Mouse (Mus musculus) CH12.LX (cell line): Measurements from ENCODE around the gene Atmin. TPM values are rescaled to one million over a fixed set of nuclear protein-coding genes. Genes with fewer than 3 reads are reported as not detected.

Source experiments
- DNase-seq: peaks from one replicate; pipeline ENCODE4 v3.0.0-alpha.2; 2013; ENCODE audit errors: extremely low read depth
- H3K27ac ChIP-seq: 2 replicates; pipeline ENCODE4 v1.5.1; 2012; ENCODE audit warnings: low read depth, mild to moderate bottlenecking, control low read depth, moderate library complexity; ENCODE audit not compliant: insufficient read depth
- H3K27me3 ChIP-seq: replicated peaks from 2 replicates; pipeline ENCODE3; 2012; ENCODE audit warnings: inconsistent platforms
- H3K36me3 ChIP-seq, 2 experiments: replicated peaks in 1 of 2; 2 replicates each; pipeline versions ENCODE3 to v1.6.1; 2012; ENCODE audit warnings: inconsistent platforms in 1 of 2, low read length in 1 of 2, mild to moderate bottlenecking in 1 of 2, mixed read lengths in 1 of 2, moderate library complexity in 1 of 2; ENCODE audit not compliant: control insufficient read depth in 1 of 2, insufficient read depth in 1 of 2
- H3K4me1 ChIP-seq, 2 experiments: 2 replicates each; pipeline ENCODE4 v1.6.1; 2012; ENCODE audit warnings: inconsistent platforms in 1 of 2, moderate library complexity in 1 of 2; ENCODE audit not compliant: insufficient read depth in 2 of 2, control insufficient read depth in 1 of 2
- H3K4me2 ChIP-seq: 2 replicates; pipeline ENCODE4 v1.6.1; 2012; ENCODE audit warnings: low read depth, mild to moderate bottlenecking, control low read depth; ENCODE audit not compliant: poor library complexity, insufficient read depth, severe bottlenecking
- H3K4me3 ChIP-seq, 3 experiments: fragments of 150-350 bp in 1 of 3; sonication (generic) in 1 of 3; replicated peaks in 1 of 3; 2 replicates each; pipeline versions ENCODE3 to v1.5.1; 2011 to 2012; ENCODE audit warnings: low read depth in 2 of 3, low read length in 2 of 3, mild to moderate bottlenecking in 2 of 3, moderate library complexity in 2 of 3, control low read depth in 1 of 3, improper control_type of control experiment in 1 of 3, inconsistent platforms in 1 of 3, mixed read lengths in 1 of 3; ENCODE audit not compliant: poor library complexity in 1 of 3
- H3K79me2 ChIP-seq: replicated peaks from 2 replicates; pipeline ENCODE4 v1.6.1; 2012; ENCODE audit warnings: mild to moderate bottlenecking, moderate library complexity; ENCODE audit not compliant: control insufficient read depth, poor library complexity, insufficient read depth, severe bottlenecking; ENCODE audit errors: extremely low read depth
- H3K9ac ChIP-seq: 2 replicates; pipeline ENCODE4 v1.6.1; 2012; ENCODE audit warnings: low read depth, mild to moderate bottlenecking, control low read depth, moderate library complexity; ENCODE audit not compliant: insufficient read depth
- H3K9me3 ChIP-seq: replicated peaks from 2 replicates; pipeline ENCODE3; 2012; ENCODE audit warnings: low read length, inconsistent platforms, mixed read lengths
- ELF1 ChIP-seq: IDR thresholded peaks from 2 replicates; pipeline ENCODE4 v1.6.1; 2014; ENCODE audit warnings: low read depth, mild to moderate bottlenecking, inconsistent platforms, low read length, improper control_type of control experiment
- ETS1 ChIP-seq: conservative IDR thresholded peaks from 2 replicates; pipeline ENCODE4 v1.6.1; 2012; ENCODE audit warnings: low read depth, mild to moderate bottlenecking, inconsistent platforms, low read length, improper control_type of control experiment, moderate library complexity
- JUN ChIP-seq: IDR thresholded peaks from 2 replicates; pipeline ENCODE4 v1.6.1; 2011; ENCODE audit warnings: low read depth, mild to moderate bottlenecking, low read length, improper control_type of control experiment, moderate library complexity; ENCODE audit not compliant: insufficient read depth
- MAFK ChIP-seq: IDR thresholded peaks from 2 replicates; pipeline ENCODE4 v1.6.1; 2011; ENCODE audit warnings: low read length, improper control_type of control experiment; ENCODE audit not compliant: insufficient replicate concordance
- NRF1 ChIP-seq: IDR thresholded peaks from 2 replicates; pipeline ENCODE4 v1.6.1; 2014; ENCODE audit warnings: low read depth, mild to moderate bottlenecking, inconsistent platforms, low read length, improper control_type of control experiment, moderate library complexity
- POLR2A ChIP-seq: IDR thresholded peaks from 2 replicates; pipeline ENCODE4 v1.6.1; 2011; ENCODE audit warnings: low read depth, mild to moderate bottlenecking, improper control_type of control experiment, low read length
- RAD21 ChIP-seq: IDR thresholded peaks from 2 replicates; pipeline ENCODE4 v1.6.1; 2011; ENCODE audit warnings: low read depth, mild to moderate bottlenecking, low read length, improper control_type of control experiment, moderate library complexity
- RCOR1 ChIP-seq: conservative IDR thresholded peaks from 2 replicates; pipeline ENCODE4 v1.6.1; 2012; ENCODE audit warnings: low read depth, mild to moderate bottlenecking, inconsistent platforms, low read length, improper control_type of control experiment
- TBP ChIP-seq: conservative IDR thresholded peaks from 2 replicates; pipeline ENCODE4 v1.6.1; 2011; ENCODE audit warnings: low read depth, low read length, improper control_type of control experiment
- ZMIZ1 ChIP-seq: IDR thresholded peaks from 2 replicates; pipeline ENCODE4 v1.6.1; 2012; ENCODE audit warnings: low read depth, mild to moderate bottlenecking, inconsistent platforms, low read length, improper control_type of control experiment
- dilution Hi-C: fragments of 300-500 bp; cut with MboI; formaldehyde crosslinking; loops from 2 replicates; pipeline ENCODE4 v1.14.3; 2020; ENCODE audit warnings: low sequenced_read_pairs; ENCODE audit not compliant: extremely low pct_unique_long_range_greater_than_20kb, extremely low pct_ligation_motif_present
- in situ Hi-C: fragments of 300-500 bp; cut with MboI; formaldehyde crosslinking; loops from 3 replicates; pipeline ENCODE4 v1.14.3; 2019; ENCODE audit warnings: low sequenced_read_pairs, low pct_ligation_motif_present, low pct_unique_long_range_greater_than_20kb, mixed read lengths
- polyA plus RNA-seq: library from polyadenylated mRNA; unstranded; fragments of >175 nt; gene quantifications from 2 replicates; pipeline ENCODE4 v1.2.1, GENCODE M21; 2012; ENCODE audit warnings: low read depth; ENCODE audit not compliant: insufficient read length
- total RNA-seq, 2 experiments: library from RNA; depleted of rRNA; stranded (reverse); fragments of 300-350 nt in 1 of 2; fragments of >200 nt in 1 of 2; gene quantifications; 2 replicates each; pipeline ENCODE4 v1.2.3; 2012 to 2014

The Atmin gene
- total and polyA plus RNA-seq, 3 experiments: 9.3 to 22.0 (median 14.8) TPM

DNA sequence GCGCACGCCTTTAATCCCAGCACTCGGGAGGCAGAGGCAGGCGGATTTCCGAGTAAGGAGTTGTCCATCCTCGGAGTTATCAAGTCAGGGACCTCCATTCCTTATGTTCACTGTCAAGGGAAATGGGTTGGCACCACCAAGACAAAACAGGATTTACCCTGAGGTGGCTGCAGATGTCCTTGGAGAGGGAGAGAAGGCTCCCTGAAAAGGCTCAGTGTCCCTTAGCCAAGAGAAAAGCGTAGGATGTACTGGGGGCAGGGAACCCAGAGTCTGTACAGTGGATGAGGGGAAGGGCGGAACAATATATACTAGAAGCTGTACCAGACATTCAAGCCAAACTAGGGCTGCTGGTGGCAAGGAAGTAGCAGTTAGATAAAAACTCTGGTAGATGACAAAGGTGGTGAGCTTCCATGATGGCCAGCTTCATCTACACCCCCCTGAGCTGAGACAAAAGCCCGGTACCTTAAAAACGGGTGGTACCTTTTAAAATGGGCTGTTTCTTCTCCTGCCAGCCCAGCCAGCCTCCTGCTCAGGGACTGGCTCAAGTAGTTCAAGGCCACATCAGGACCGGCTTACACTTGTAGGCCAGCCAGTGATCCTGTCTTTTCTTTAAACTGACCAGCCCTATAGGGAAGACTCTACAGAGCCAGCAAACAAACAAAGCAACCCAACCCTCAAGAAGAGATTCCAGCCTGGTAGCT, 51.0 kb downstream of the Atmin start:
- DNase-seq: no peak
- Histone ChIP-seq H3K9me3 (no peaks in the 10 kb centered on the region), H3K27ac (no peak overlapping the region), H3K4me3 (no peak overlapping the region), H3K27me3 (peaks cover 11% of the 10 kb centered on the region), H3K9ac (no peak overlapping the region), H3K4me1 (peaks cover 0 to 22% of the 10 kb centered on the region in 2 experiments; a peak in 2 of 4 replicates), H3K4me2 (peak overlapping the region; percentile 85; the same call in 1 of the 2 replicates), H3K79me2 (peaks cover 3% of the 10 kb centered on the region; the same call in 1 of the 2 replicates), H3K36me3 (peaks cover 0 to 16% of the 10 kb centered on the region in 2 experiments)
- in situ Hi-C loops (loop anchor here (5.0 to 10.0 kb wide), 2 partner anchors 72 to 481 kb away; partner anchors contain the start of genes Cenpn and Cmc2), dilution Hi-C loops (no loop called here)
- TF ChIP-seq MAFK: no peak
- no peak for TF ChIP-seq TBP
- TF ChIP-seq ETS1: no peak
- TF ChIP-seq JUN: no peak
- no peak for TF ChIP-seq NRF1
- TF ChIP-seq RAD21: no peak
- TF ChIP-seq RCOR1: no peak
- no peak for TF ChIP-seq POLR2A
- no peak for TF ChIP-seq ELF1
- no peak for TF ChIP-seq ZMIZ1

Other genes starting within 250 kb of the Atmin start
- 6.7 and 9.4 TPM in 2 replicates for gene Cdyl2, start 210.4 kb upstream of the Atmin start, total RNA-seq (2012; rRNA removed)
- gene Cdyl2, start 210.4 kb upstream of the Atmin start, total RNA-seq (2014; rRNA removed): 3.4 and 4.4 TPM in 2 replicates
- gene Cdyl2, start 210.4 kb upstream of the Atmin start, polyA plus RNA-seq: 6.5 and 6.9 TPM in 2 replicates
- 29.1 and 33.6 TPM in 2 replicates for gene Cmc2, start 21.9 kb upstream of the Atmin start, total RNA-seq (2012; rRNA removed)
- gene Cmc2, start 21.9 kb upstream of the Atmin start, total RNA-seq (2014; rRNA removed): 34.4 and 39.4 TPM in 2 replicates
- gene Cmc2, start 21.9 kb upstream of the Atmin start, polyA plus RNA-seq: 55.1 and 56.5 TPM in 2 replicates
- 26.3 and 28.1 TPM in 2 replicates for gene Cenpn, start 21.7 kb upstream of the Atmin start, total RNA-seq (2012; rRNA removed)
- 51.3 and 52.0 TPM in 2 replicates for gene Cenpn, start 21.7 kb upstream of the Atmin start, total RNA-seq (2014; rRNA removed)
- gene Cenpn, start 21.7 kb upstream of the Atmin start, polyA plus RNA-seq: 44.1 and 45.6 TPM in 2 replicates
- gene 1700030J22Rik, start 35.6 kb downstream of the Atmin start, total RNA-seq (2012; rRNA removed): 0.21 and 0.25 TPM in 2 replicates
- 0.35 TPM in 1 of 2 replicates, not detected in the other for gene 1700030J22Rik, start 35.6 kb downstream of the Atmin start, total RNA-seq (2014; rRNA removed)
- 0.46 and 0.64 TPM in 2 replicates for gene 1700030J22Rik, start 35.6 kb downstream of the Atmin start, polyA plus RNA-seq
- gene Gcsh, start 50.1 kb downstream of the Atmin start, total RNA-seq (2012; rRNA removed): 31.5 and 45.7 TPM in 2 replicates
- 66.4 and 74.6 TPM in 2 replicates for gene Gcsh, start 50.1 kb downstream of the Atmin start, total RNA-seq (2014; rRNA removed)
- 91.7 and 108 TPM in 2 replicates for gene Gcsh, start 50.1 kb downstream of the Atmin start, polyA plus RNA-seq
- not detected in 2 replicates for gene Pkd1l2, start 139.1 kb downstream of the Atmin start, total RNA-seq (2012; rRNA removed)
- gene Pkd1l2, start 139.1 kb downstream of the Atmin start, total RNA-seq (2014; rRNA removed): not detected in 2 replicates
- 0.06 TPM in 1 of 2 replicates, not detected in the other for gene Pkd1l2, start 139.1 kb downstream of the Atmin start, polyA plus RNA-seq
- gene Bco1, start 152.5 kb downstream of the Atmin start, total RNA-seq (2012; rRNA removed): not detected in 2 replicates
- not detected in 2 replicates for gene Bco1, start 152.5 kb downstream of the Atmin start, total RNA-seq (2014; rRNA removed)
- not detected in 2 replicates for gene Bco1, start 152.5 kb downstream of the Atmin start, polyA plus RNA-seq
- 2.9 and 3.2 TPM in 2 replicates for gene Gan, start 214.7 kb downstream of the Atmin start, total RNA-seq (2012; rRNA removed)
- 1.5 and 1.7 TPM in 2 replicates for gene Gan, start 214.7 kb downstream of the Atmin start, total RNA-seq (2014; rRNA removed)
- 2.5 and 2.8 TPM in 2 replicates for gene Gan, start 214.7 kb downstream of the Atmin start, polyA plus RNA-seq